8 mouse cellular contexts compared by ENCODE assay signal in the genomic region with DNA sequence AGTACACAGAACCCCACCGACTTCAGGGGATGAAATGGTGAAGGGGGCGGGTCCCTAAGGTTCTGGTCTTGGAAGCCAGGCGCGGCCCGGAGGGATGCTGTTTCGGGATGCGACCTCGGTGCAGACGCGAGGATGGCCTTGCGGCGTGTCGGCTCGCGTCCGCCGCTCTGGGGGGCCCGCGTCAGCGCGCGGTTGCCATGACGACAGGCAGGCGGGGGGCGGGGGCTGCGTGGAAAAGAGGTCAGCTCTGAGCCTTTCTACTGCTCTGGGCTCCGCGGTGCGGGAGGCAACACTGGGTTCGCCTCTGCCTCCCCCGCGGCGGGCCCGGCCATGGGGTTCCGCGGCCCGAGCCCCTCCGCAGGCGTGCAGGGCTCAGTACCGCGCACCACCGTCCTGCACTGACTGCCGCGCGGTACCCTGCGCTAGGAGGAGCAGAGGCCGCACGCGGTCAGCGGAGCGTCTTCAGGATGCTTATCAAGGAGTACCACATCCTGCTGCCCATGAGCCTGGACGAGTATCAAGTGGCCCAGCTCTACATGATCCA. TPM values are rescaled to one million over a fixed set of nuclear protein-coding genes. Genes with fewer than 3 reads are reported as not detected.
DNase-seq lines count a peak whose midpoint lies in the region; ATAC-seq and TF ChIP-seq lines count a peak whose summit lies in the region.

No protein-coding gene starts in this region.

- H3K4me2 ChIP-seq in forebrain, embryonic 13.5 days: peak overlapping the region; percentile 81
- H3K4me2 ChIP-seq in liver, embryonic 11.5 days: peak overlapping the region; percentile 92

- peaks cover 32% of the 10 kb centered on the region for H3K27me3 ChIP-seq in forebrain, embryonic 13.5 days
- H3K27me3 ChIP-seq in liver, embryonic 11.5 days (replicated peaks; ENCODE audit: control insufficient read depth, insufficient read depth, low read length): peaks cover 27% of the 10 kb centered on the region

- H3K27ac ChIP-seq in forebrain, embryonic 13.5 days: no peak overlapping the region
- H3K27ac ChIP-seq in liver, embryonic 11.5 days (ENCODE audit: low read depth, low read length): no peak overlapping the region
- peak overlapping the region; percentile 57; the same call in 1 of the 2 replicates for H3K27ac ChIP-seq in olfactory bulb, adult 2 months (ENCODE audit: insufficient read depth, low read depth, low read length)

- peaks cover 56% of the 10 kb centered on the region for H3K4me1 ChIP-seq in forebrain, embryonic 13.5 days
- H3K4me1 ChIP-seq in liver, embryonic 11.5 days (replicated peaks; ENCODE audit: control insufficient read depth, insufficient read depth, low read length): peaks cover 31% of the 10 kb centered on the region
- H3K4me1 ChIP-seq in olfactory bulb, adult 2 months (ENCODE audit: control insufficient read depth, insufficient read depth, low read length): peaks cover 47% of the 10 kb centered on the region

- H3K36me3 ChIP-seq in forebrain, embryonic 13.5 days (ENCODE audit: poor library complexity, severe bottlenecking): peaks cover 9% of the 10 kb centered on the region; the same call in 1 of the 2 replicates
- no peaks in the 10 kb centered on the region for H3K36me3 ChIP-seq in liver, embryonic 11.5 days (ENCODE audit: control insufficient read depth, insufficient read depth, low read length)

- DNase-seq in heart, adult 18-20 months: peak; percentile 31 to 32
- DNase-seq in heart, adult 8-10 months (ENCODE audit: low spot score): no peak
- DNase-seq in adrenal gland, postnatal 10 days: peak; percentile 81
- peak; percentile 76 for DNase-seq in induced T-regulatory cell, adult 2 months (ENCODE audit: low read depth)
- peak; percentile 48 for DNase-seq in liver, embryonic 11.5 days (ENCODE audit: low spot score)
- DNase-seq in yolk sac, embryonic 10.5 days (ENCODE audit: low spot score): no peak

- H3K4me3 ChIP-seq in forebrain, embryonic 13.5 days: peak overlapping the region; percentile 50
- H3K4me3 ChIP-seq in liver, embryonic 11.5 days (ENCODE audit: low read depth, low read length): peak overlapping the region; percentile 69
- H3K4me3 ChIP-seq in olfactory bulb, adult 2 months (ENCODE audit: insufficient read depth, low read depth, low read length): peak overlapping the region; percentile 73

- ATAC-seq in forebrain, embryonic 13.5 days: 0 out of 2 replicates have a peak, but pooled peaks have one; percentile 4
- ATAC-seq in liver, embryonic 11.5 days (replicated peaks; ENCODE audit: low FRiP score): no peak

- WGBS in forebrain, embryonic 13.5 days: under 1% methylated on average over 45 of the region's 52 CpGs
- WGBS in liver, embryonic 11.5 days: under 1% methylated on average over 46 of the region's 52 CpGs
- WGBS in olfactory bulb, adult 2 months: under 1% methylated on average over 52 of the region's 52 CpGs

- TF ChIP-seq POLR2A in olfactory bulb, adult 2 months (IDR thresholded peaks at IDR 0.05; ENCODE audit: insufficient read depth, low read depth, low read length): peak; percentile 41

- peak overlapping the region; percentile 74 for H3K9ac ChIP-seq in forebrain, embryonic 13.5 days
- peak overlapping the region; percentile 22 for H3K9ac ChIP-seq in liver, embryonic 11.5 days (ENCODE audit: low read depth, low read length)

- no peaks in the 10 kb centered on the region for H3K9me3 ChIP-seq in forebrain, embryonic 13.5 days (replicated peaks)
- no peaks in the 10 kb centered on the region for H3K9me3 ChIP-seq in liver, embryonic 11.5 days (ENCODE audit: control insufficient read depth, low read length)

- TF ChIP-seq CTCF in olfactory bulb, adult 2 months (IDR thresholded peaks at IDR 0.05; ENCODE audit: insufficient read depth, low read depth, low read length): no peak

RNA-seq across cellular contexts. Expression of a gene that starts 1.0 kb away (rescaled TPM):
- 10 to 100 TPM; 16.1 to 21.2 TPM for total RNA-seq in heart, adult 18-20 months (2021)
- total RNA-seq in heart, adult 8-10 months (2022): 10 to 100 TPM; 17.0 to 22.1 (median 18.3) TPM
- total RNA-seq in adrenal gland, postnatal 10 days (2021): 10 to 100 TPM; 59.7 to 75.1 TPM
- 21.1 and 32.0 TPM in 2 replicates for polyA plus RNA-seq in forebrain, embryonic 13.5 days (2015; fragmentation: Nextera tagmentation; extraction: Ambion mirVana)
- polyA plus RNA-seq in liver, embryonic 11.5 days (2014; fragmentation: Nextera tagmentation; extraction: Ambion mirVana): 7.2 and 8.0 TPM in 2 replicates
- not detected in 2 replicates for polyA plus RNA-seq in olfactory bulb, adult 2 months (2012; ENCODE audit: insufficient read depth, insufficient read length, low replicate concordance, missing spikeins)

RNA-seq across cellular contexts. Expression of a gene that starts 3.8 kb away (rescaled TPM):
- total RNA-seq in heart, adult 18-20 months (2021): 10 to 100 TPM; 34.5 to 37.8 TPM
- total RNA-seq in heart, adult 8-10 months (2022): 10 to 100 TPM; 33.6 to 43.4 (median 39.5) TPM
- total RNA-seq in adrenal gland, postnatal 10 days (2021): 10 to 100 TPM; 56.3 to 64.1 TPM
- 77.4 and 80.3 TPM in 2 replicates for polyA plus RNA-seq in forebrain, embryonic 13.5 days (2015; fragmentation: Nextera tagmentation; extraction: Ambion mirVana)
- 121 and 135 TPM in 2 replicates for polyA plus RNA-seq in liver, embryonic 11.5 days (2014; fragmentation: Nextera tagmentation; extraction: Ambion mirVana)
- not detected in 2 replicates for polyA plus RNA-seq in olfactory bulb, adult 2 months (2012; ENCODE audit: insufficient read depth, insufficient read length, low replicate concordance, missing spikeins)

RNA-seq across cellular contexts. Expression of a gene that starts 19.4 kb away (rescaled TPM):
- not detected for total RNA-seq in heart, adult 18-20 months (2021)
- not detected for total RNA-seq in heart, adult 8-10 months (2022)
- under 1 TPM in 1 of 2 experiments, not detected in 1; 0.63 TPM for total RNA-seq in adrenal gland, postnatal 10 days (2021)
- not detected in 2 replicates for polyA plus RNA-seq in forebrain, embryonic 13.5 days (2015; fragmentation: Nextera tagmentation; extraction: Ambion mirVana)
- polyA plus RNA-seq in liver, embryonic 11.5 days (2014; fragmentation: Nextera tagmentation; extraction: Ambion mirVana): 0.51 and 0.52 TPM in 2 replicates
- polyA plus RNA-seq in olfactory bulb, adult 2 months (2012; ENCODE audit: insufficient read depth, insufficient read length, low replicate concordance, missing spikeins): not detected in 2 replicates

RNA-seq across cellular contexts. Expression of a gene that starts 24.9 kb away (rescaled TPM):
- 10 to 100 TPM; 62.1 to 63.2 TPM for total RNA-seq in heart, adult 18-20 months (2021)
- total RNA-seq in heart, adult 8-10 months (2022): 10 to 100 TPM; 65.9 to 79.6 (median 70.7) TPM
- 10 to 100 TPM; 71.5 to 73.4 TPM for total RNA-seq in adrenal gland, postnatal 10 days (2021)
- 73.7 and 75.9 TPM in 2 replicates for polyA plus RNA-seq in forebrain, embryonic 13.5 days (2015; fragmentation: Nextera tagmentation; extraction: Ambion mirVana)
- 56.2 and 61.8 TPM in 2 replicates for polyA plus RNA-seq in liver, embryonic 11.5 days (2014; fragmentation: Nextera tagmentation; extraction: Ambion mirVana)
- not detected in 2 replicates for polyA plus RNA-seq in olfactory bulb, adult 2 months (2012; ENCODE audit: insufficient read depth, insufficient read length, low replicate concordance, missing spikeins)

RNA-seq across cellular contexts. Expression of a gene that starts 38.8 kb away (rescaled TPM):
- under 1 TPM in 1 of 2 experiments, not detected in 1; 0.08 TPM for total RNA-seq in heart, adult 18-20 months (2021)
- not detected for total RNA-seq in heart, adult 8-10 months (2022)
- not detected for total RNA-seq in adrenal gland, postnatal 10 days (2021)
- polyA plus RNA-seq in forebrain, embryonic 13.5 days (2015; fragmentation: Nextera tagmentation; extraction: Ambion mirVana): 0.04 TPM in 1 of 2 replicates, not detected in the other
- not detected in 2 replicates for polyA plus RNA-seq in liver, embryonic 11.5 days (2014; fragmentation: Nextera tagmentation; extraction: Ambion mirVana)
- not detected in 2 replicates for polyA plus RNA-seq in olfactory bulb, adult 2 months (2012; ENCODE audit: insufficient read depth, insufficient read length, low replicate concordance, missing spikeins)

Comparison
In these comparisons a context has a peak if more than half of its experiments do, and no peak if none do; other contexts are left out.
1. DNase-seq: peak in heart, adult 18-20 months (2 of 2), adrenal gland, postnatal 10 days (single experiment), induced T-regulatory cell, adult 2 months (single experiment) and liver, embryonic 11.5 days (single experiment); none in heart, adult 8-10 months (single experiment) and yolk sac, embryonic 10.5 days (single experiment).
2. Peak in every context shown above with its lines, with median percentiles within 50 percentile points of each other: H3K4me3 ChIP-seq.